26 mouse cellular contexts compared by ENCODE assay signal in genomic region chr7:139439031-139439430, GRCm38 (mm10). TPM values are rescaled to one million over a fixed set of nuclear protein-coding genes. Genes with fewer than 3 reads are reported as not detected.
DNase-seq lines count a peak whose midpoint lies in the region; ATAC-seq and TF ChIP-seq lines count a peak whose summit lies in the region.
"Had no signal": no experiment of that assay in that cellular context is flagged by ENCODE, and none has a peak within 500 bp of the region (broad histone marks: within the 10 kb centered on the region; RNA-seq: fewer than 3 reads in every experiment).

No protein-coding gene starts in this region.

- intact Hi-C loops in gastrocnemius, postnatal 36 days (cut with DNase I) = loop anchor here (5.0 kb wide), 2 partner anchors 38 to 42 kb away; no protein-coding TSS in a partner anchor

- TF ChIP-seq POLR2A in cerebellum, adult 2 months (IDR thresholded peaks at IDR 0.05; ENCODE audit: borderline replicate concordance, insufficient read depth, low read length) = no peak

- H3K27me3 ChIP-seq in cerebellum, adult 2 months (ENCODE audit: control insufficient read depth, insufficient read depth, low read length) = no peaks in the 10 kb centered on the region
- no peaks in the 10 kb centered on the region for H3K27me3 ChIP-seq in heart, embryonic 14.5 days (ENCODE audit: control insufficient read depth, insufficient read depth, low read length)
- no peaks in the 10 kb centered on the region for H3K27me3 ChIP-seq in embryonic facial prominence, embryonic 13.5 days
- H3K27me3 ChIP-seq: forebrain, embryonic 13.5 days; heart, embryonic 13.5 days; kidney, embryonic 15.5 days; limb, embryonic 13.5 days; lung, embryonic 15.5 days; megakaryocyte, embryonic 14.5 days; neural tube, embryonic 15.5 days; Patski; stomach, embryonic 15.5 days had no signal

- H3K27ac ChIP-seq in cerebellum, adult 2 months (ENCODE audit: insufficient read depth, low read length) = peak overlapping the region; percentile 83
- H3K27ac ChIP-seq in heart, embryonic 14.5 days (replicated peaks in 1 of 2; ENCODE audit: control insufficient read depth in 1 of 2, insufficient read depth in 1 of 2, low read depth in 2 of 2, low read length in 2 of 2) = peak overlapping the region in 1 of 2 experiments; percentile 19; a peak in 1 of 4 replicates
- peak overlapping the region; percentile 44; the same call in 1 of the 2 replicates for H3K27ac ChIP-seq in embryonic facial prominence, embryonic 13.5 days
- H3K27ac ChIP-seq: forebrain, embryonic 13.5 days; heart, embryonic 13.5 days; kidney, embryonic 15.5 days; layer of hippocampus, adult 2 months; limb, embryonic 13.5 days; lung, embryonic 15.5 days; neural tube, embryonic 15.5 days; stomach, embryonic 15.5 days had no signal

- H3K9ac ChIP-seq in heart, embryonic 14.5 days (ENCODE audit: low read length) = 0 out of 2 replicates have a peak overlapping the region, but pooled peaks have one; percentile 16
- H3K9ac ChIP-seq in embryonic facial prominence, embryonic 13.5 days = no peak overlapping the region
- H3K9ac ChIP-seq: forebrain, embryonic 13.5 days; kidney, embryonic 15.5 days; limb, embryonic 13.5 days; lung, embryonic 15.5 days; neural tube, embryonic 15.5 days; stomach, embryonic 15.5 days had no signal

- no peak overlapping the region for H3K4me3 ChIP-seq in cerebellum, adult 2 months (replicated peaks; ENCODE audit: insufficient read depth, low read depth, low read length)
- H3K4me3 ChIP-seq in heart, embryonic 14.5 days (ENCODE audit: control insufficient read depth in 1 of 2, insufficient read depth in 1 of 2, low read depth in 1 of 2, low read length in 2 of 2) = no peak overlapping the region
- no peak overlapping the region for H3K4me3 ChIP-seq in embryonic facial prominence, embryonic 13.5 days
- H3K4me3 ChIP-seq: forebrain, embryonic 13.5 days; heart, embryonic 13.5 days; kidney, embryonic 15.5 days; layer of hippocampus, adult 2 months; limb, embryonic 13.5 days; lung, embryonic 15.5 days; megakaryocyte, embryonic 14.5 days; neural tube, embryonic 15.5 days; stomach, embryonic 15.5 days had no signal

- WGBS in cerebellum, adult 2 months = 30% methylated on average over 3 of the region's 3 CpGs
- WGBS in heart, embryonic 14.5 days = 58% methylated on average over 3 of the region's 3 CpGs
- WGBS in embryonic facial prominence, embryonic 13.5 days = 38% methylated on average over 3 of the region's 3 CpGs

- H3K4me2 ChIP-seq in heart, embryonic 14.5 days (ENCODE audit: low read length) = no peak overlapping the region
- H3K4me2 ChIP-seq in embryonic facial prominence, embryonic 13.5 days = no peak overlapping the region
- H3K4me2 ChIP-seq: forebrain, embryonic 13.5 days; heart, embryonic 13.5 days; kidney, embryonic 15.5 days; limb, embryonic 13.5 days; liver, embryonic 11.5 days; lung, embryonic 15.5 days; neural tube, embryonic 15.5 days; stomach, embryonic 15.5 days had no signal

- no peaks in the 10 kb centered on the region for H3K36me3 ChIP-seq in heart, embryonic 14.5 days (ENCODE audit: control insufficient read depth, insufficient read depth, low read length)
- H3K36me3 ChIP-seq in embryonic facial prominence, embryonic 13.5 days = no peaks in the 10 kb centered on the region
- H3K36me3 ChIP-seq: heart, embryonic 13.5 days; kidney, embryonic 15.5 days; limb, embryonic 13.5 days; lung, embryonic 15.5 days; neural tube, embryonic 15.5 days; stomach, embryonic 15.5 days had no signal

- H3K4me1 ChIP-seq in cerebellum, adult 2 months (ENCODE audit: control insufficient read depth, insufficient read depth, low read length) = peaks cover 69% of the 10 kb centered on the region
- H3K4me1 ChIP-seq in heart, embryonic 14.5 days (ENCODE audit: control insufficient read depth in 2 of 2, insufficient read depth in 2 of 2, low read length in 2 of 2) = peaks cover 51 to 80% of the 10 kb centered on the region in 2 experiments
- H3K4me1 ChIP-seq in embryonic facial prominence, embryonic 13.5 days = peaks cover 51% of the 10 kb centered on the region

- H3K9me3 ChIP-seq in heart, embryonic 14.5 days (ENCODE audit: control insufficient read depth, low read length) = no peaks in the 10 kb centered on the region
- no peaks in the 10 kb centered on the region for H3K9me3 ChIP-seq in embryonic facial prominence, embryonic 13.5 days
- H3K9me3 ChIP-seq: forebrain, embryonic 13.5 days; heart, embryonic 13.5 days; kidney, embryonic 15.5 days; limb, embryonic 13.5 days; lung, embryonic 15.5 days; megakaryocyte, embryonic 14.5 days; neural tube, embryonic 15.5 days; stomach, embryonic 15.5 days had no signal

- TF ChIP-seq CTCF in cerebellum, adult 2 months (IDR thresholded peaks at IDR 0.05; ENCODE audit: borderline replicate concordance, insufficient read depth, low read depth, low read length) = no peak

- ATAC-seq in cerebellum, adult (ENCODE audit: insufficient number of reproducible peaks, low FRiP score, low TSS enrichment) = no peak
- ATAC-seq in heart, embryonic 14.5 days (ENCODE audit: insufficient number of reproducible peaks, insufficient read depth, low FRiP score, low read depth) = no peak
- no peak for ATAC-seq in embryonic facial prominence, embryonic 13.5 days (ENCODE audit: insufficient number of reproducible peaks, insufficient read depth, low FRiP score, low TSS enrichment, low read depth)
- ATAC-seq: forebrain, embryonic 13.5 days; hindbrain, embryonic 16.5 days; Patski had no signal

- DNase-seq in cerebellum, adult 2 months = peak in 1 of 2 experiments; percentile 44
- DNase-seq in gastrocnemius, adult 18-20 months (ENCODE audit: low spot score) = peak; percentile 56
- no peak for DNase-seq in gastrocnemius, postnatal 36 days
- DNase-seq in heart, adult 9 months (ENCODE audit: low spot score in 2 of 2) = no peak
- no peak for DNase-seq in thymus, postnatal 4 days
- DNase-seq: adrenal gland, postnatal 10 days; heart, adult 18-20 months; kidney, adult 18-20 months; kidney, postnatal 25 days; midbrain, embryonic 14.5 days; right cerebral cortex, postnatal 14 days had no signal

RNA-seq across cellular contexts. Expression of gene Inpp5a, which starts 50.1 kb away (rescaled TPM):
- polyA plus RNA-seq in cerebellum, adult 2 months (2012; rRNA removed) = 164 and 181 TPM in 2 replicates
- 10 to 100 TPM; 77.1 to 92.8 TPM for total RNA-seq in gastrocnemius, adult 18-20 months (2021)
- 10 to 100 TPM; 61.3 to 72.5 TPM for total RNA-seq in gastrocnemius, postnatal 36 days (2021)
- polyA plus RNA-seq in heart, embryonic 14.5 days (2014; fragmentation: Nextera tagmentation; extraction: Ambion mirVana) = 89.9 and 93.9 TPM in 2 replicates
- 24.4 and 24.9 TPM in 2 replicates for polyA plus RNA-seq in embryonic facial prominence, embryonic 13.5 days (2015; fragmentation: Nextera tagmentation; extraction: Ambion mirVana)
